In the genomic region with DNA sequence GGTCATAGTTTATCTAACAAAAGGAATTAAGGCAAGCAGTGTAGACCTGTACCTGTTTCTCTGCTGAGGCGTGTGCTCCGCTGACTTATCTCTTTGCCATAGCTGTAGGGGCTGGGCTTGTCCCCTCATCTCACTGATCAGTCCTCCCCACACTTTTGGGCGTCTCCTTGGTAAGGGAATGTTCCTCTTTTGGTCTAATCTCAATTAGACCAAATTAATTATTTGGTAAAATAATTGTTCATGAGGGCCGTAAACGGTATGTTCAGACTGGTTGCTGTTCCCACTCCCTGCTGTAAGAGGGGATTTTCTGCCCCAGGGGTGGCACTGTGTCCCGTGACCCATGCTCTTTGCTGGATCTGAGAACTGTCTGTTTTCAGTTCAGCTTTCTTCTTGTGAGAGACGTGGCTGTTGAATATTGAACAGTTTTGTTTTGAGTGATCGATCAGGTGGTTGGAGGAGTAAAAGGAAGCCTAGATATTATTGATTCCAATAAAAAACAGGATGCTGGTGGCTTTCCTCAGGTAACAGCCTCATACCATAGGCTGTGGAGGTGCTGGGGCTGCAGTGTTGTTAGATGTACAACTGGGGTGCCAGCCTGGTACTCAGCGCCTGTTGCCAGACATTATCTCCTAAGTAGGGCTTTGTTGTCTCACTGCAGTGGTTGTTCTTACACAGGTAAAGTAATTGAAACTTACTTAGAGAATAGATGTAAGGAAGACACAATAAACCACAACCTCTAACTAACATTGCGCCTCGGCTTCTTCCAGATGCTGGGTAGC, we compare ENCODE assay signal across 19 mouse cellular contexts. TPM values are rescaled to one million over a fixed set of nuclear protein-coding genes. Genes with fewer than 3 reads are reported as not detected.
A peak's percentile ranks its signal among the peaks of the same experiment; 100 is the strongest.
DNase-seq lines count a peak whose midpoint lies in the region; ATAC-seq and TF ChIP-seq lines count a peak whose summit lies in the region.
"Had no signal": no experiment of that assay in that cellular context is flagged by ENCODE, and none has a peak within 500 bp of the region (broad histone marks: within the 10 kb centered on the region; RNA-seq: fewer than 3 reads in every experiment).

No protein-coding gene starts in this region.

- DNase-seq in CH12.LX (ENCODE audit: extremely low read depth) = peak; percentile 66
- DNase-seq in MEL (ENCODE audit: low read depth, low spot score) = peak; percentile 85
- no peak for DNase-seq in gastrocnemius, postnatal 25 days
- DNase-seq in frontal cortex, adult 2 months (ENCODE audit: extremely low spot score in 1 of 2, low spot score in 1 of 2) = no peak
- DNase-seq: heart, postnatal 14 days; kidney, adult 9 months; midbrain, embryonic 14.5 days; right cerebral cortex, postnatal 14 days had no signal

- H3K9me3 ChIP-seq in CH12.LX (replicated peaks; ENCODE audit: low read length) (no peaks in the 10 kb centered on the region), MEL (replicated peaks; ENCODE audit: insufficient read depth, low read length) (no peaks in the 10 kb centered on the region)
- H3K9me3 ChIP-seq in intestine, embryonic 16.5 days (ENCODE audit: control insufficient read depth, low read length) = no peaks in the 10 kb centered on the region
- H3K9me3 ChIP-seq: heart, embryonic 10.5 days; hindbrain, embryonic 15.5 days had no signal

- TF ChIP-seq CTCF in CH12.LX (conservative IDR thresholded peaks at IDR 0.05 in 1 of 2, IDR thresholded peaks at IDR 0.05 in 1 of 2; ENCODE audit: low read depth in 2 of 2, low read length in 2 of 2) (no peak; a peak in 1 of 4 replicates), MEL (IDR thresholded peaks at IDR 0.05 in 2 of 3, conservative IDR thresholded peaks at IDR 0.05 in 1 of 3; ENCODE audit: control insufficient read depth in 1 of 3, insufficient read depth in 1 of 3, low read depth in 2 of 3, low read length in 3 of 3, poor library complexity in 1 of 3, severe bottlenecking in 1 of 3) (no peak)

- H3K36me3 ChIP-seq in CH12.LX (replicated peaks in 1 of 2; ENCODE audit: control insufficient read depth in 1 of 2, insufficient read depth in 1 of 2, low read length in 1 of 2) (peaks cover 26 to 62% of the 10 kb centered on the region in 2 experiments), MEL (ENCODE audit: control insufficient read depth in 1 of 2, insufficient read depth in 2 of 2, low read length in 2 of 2) (peaks cover 8 to 25% of the 10 kb centered on the region in 2 experiments)
- peaks cover 12% of the 10 kb centered on the region for H3K36me3 ChIP-seq in intestine, embryonic 16.5 days (ENCODE audit: control insufficient read depth, insufficient read depth, low read length)

- ATAC-seq in intestine, embryonic 16.5 days = peak; percentile 70; the same call in 1 of the 2 replicates
- ATAC-seq in megakaryocyte, adult 5-6 weeks (ENCODE audit: poor library complexity, severe bottlenecking) = peak; percentile 49; the same call in 1 of the 2 replicates
- ATAC-seq in frontal cortex, adult (ENCODE audit: low TSS enrichment) = no peak
- ATAC-seq: forebrain, embryonic 14.5 days; Patski had no signal

- H3K79me2 ChIP-seq in CH12.LX (replicated peaks; ENCODE audit: control insufficient read depth, extremely low read depth, insufficient read depth, poor library complexity, severe bottlenecking) = no peaks in the 10 kb centered on the region
- no peaks in the 10 kb centered on the region for H3K79me2 ChIP-seq in MEL (ENCODE audit: control insufficient read depth, insufficient read depth, low read length, poor library complexity)

- H3K4me1 ChIP-seq in CH12.LX (ENCODE audit: control insufficient read depth in 1 of 2, insufficient read depth in 2 of 2) (peaks cover 18 to 25% of the 10 kb centered on the region in 2 experiments), MEL (ENCODE audit: control insufficient read depth in 1 of 2, insufficient read depth in 2 of 2, low read length in 2 of 2) (peaks cover 15 to 20% of the 10 kb centered on the region in 2 experiments)
- H3K4me1 ChIP-seq in intestine, embryonic 16.5 days (ENCODE audit: control insufficient read depth, insufficient read depth, low read length) = no peaks in the 10 kb centered on the region
- H3K4me1 ChIP-seq: heart, embryonic 10.5 days had no signal

- TF ChIP-seq EP300 in CH12.LX (IDR thresholded peaks at IDR 0.05; ENCODE audit: low read length) (peak; percentile 96), MEL (IDR thresholded peaks at IDR 0.05; ENCODE audit: low read depth in 1 of 2, low read length in 2 of 2) (peak; percentile 83)

- in situ Hi-C loops in CH12.LX (cut with MboI; ENCODE audit: low pct_ligation_motif_present, low pct_unique_long_range_greater_than_20kb, low sequenced_read_pairs) = no loop called here

- TF ChIP-seq RAD21 in CH12.LX (IDR thresholded peaks at IDR 0.05; ENCODE audit: low read depth, low read length) (no peak), MEL (IDR thresholded peaks at IDR 0.05; ENCODE audit: low read depth, low read length) (no peak)

- peak overlapping the region; percentile 52; the same call in 1 of the 2 replicates for H3K27ac ChIP-seq in CH12.LX (ENCODE audit: insufficient read depth, low read depth)
- H3K27ac ChIP-seq in MEL (ENCODE audit: control insufficient read depth, low read depth, low read length) = peak overlapping the region; percentile 92
- no peak overlapping the region for H3K27ac ChIP-seq in intestine, embryonic 16.5 days (ENCODE audit: low read length)
- H3K27ac ChIP-seq: gastrocnemius, adult 2 months; heart, embryonic 10.5 days; hindbrain, embryonic 15.5 days had no signal

- H3K4me3 ChIP-seq in CH12.LX (replicated peaks in 1 of 3; ENCODE audit: low read depth in 2 of 3, low read length in 2 of 3, poor library complexity in 1 of 3) (no peak overlapping the region), MEL (ENCODE audit: control insufficient read depth in 1 of 2, insufficient read depth in 1 of 2, low read depth in 2 of 2, low read length in 2 of 2) (no peak overlapping the region)
- H3K4me3 ChIP-seq in intestine, embryonic 16.5 days (ENCODE audit: low read length) = no peak overlapping the region
- H3K4me3 ChIP-seq: gastrocnemius, adult 2 months; heart, embryonic 10.5 days; hindbrain, embryonic 15.5 days had no signal

- dilution Hi-C loops in CH12.LX (cut with MboI; ENCODE audit: extremely low pct_ligation_motif_present, extremely low pct_unique_long_range_greater_than_20kb, low sequenced_read_pairs) = no loop called here

- H3K9ac ChIP-seq in CH12.LX (ENCODE audit: insufficient read depth, low read depth) (no peak overlapping the region), MEL (ENCODE audit: control insufficient read depth, low read depth, low read length, poor library complexity, severe bottlenecking) (peak overlapping the region; percentile 47)
- H3K9ac ChIP-seq in intestine, embryonic 16.5 days (ENCODE audit: low read depth, low read length) = no peak overlapping the region
- H3K9ac ChIP-seq: hindbrain, embryonic 15.5 days had no signal

- no peaks in the 10 kb centered on the region for H3K27me3 ChIP-seq in CH12.LX (replicated peaks)
- no peaks in the 10 kb centered on the region for H3K27me3 ChIP-seq in MEL (ENCODE audit: control insufficient read depth in 1 of 2, insufficient read depth in 2 of 2, low read length in 2 of 2)
- no peaks in the 10 kb centered on the region for H3K27me3 ChIP-seq in intestine, embryonic 16.5 days (replicated peaks; ENCODE audit: control insufficient read depth, insufficient read depth, low read length)
- H3K27me3 ChIP-seq: hindbrain, embryonic 15.5 days; Patski had no signal

- 91% methylated on average over 11 of the region's 11 CpGs for WGBS in intestine, embryonic 16.5 days

- TF ChIP-seq POLR2A in CH12.LX (IDR thresholded peaks at IDR 0.05; ENCODE audit: low read depth, low read length) (peak; percentile 38; the same call in 1 of the 2 replicates), MEL (IDR thresholded peaks at IDR 0.05; ENCODE audit: control insufficient read depth in 1 of 2, insufficient read depth in 1 of 2, low read depth in 1 of 2, low read length in 2 of 2, poor library complexity in 1 of 2) (no peak)

- peak overlapping the region; percentile 58 for H3K4me2 ChIP-seq in CH12.LX (ENCODE audit: insufficient read depth, low read depth, poor library complexity, severe bottlenecking)
- no peak overlapping the region for H3K4me2 ChIP-seq in intestine, embryonic 16.5 days (ENCODE audit: low read depth, low read length)
- H3K4me2 ChIP-seq: hindbrain, embryonic 15.5 days had no signal

RNA-seq across cellular contexts. Expression of gene Gm17660, which starts 14.4 kb away (rescaled TPM):
- total RNA-seq in CH12.LX (2012; rRNA removed) (not detected in 2 replicates), CH12.LX (2014; rRNA removed) (not detected in 2 replicates), MEL (2012; rRNA removed) (not detected in 2 replicates)
- polyA plus RNA-seq in CH12.LX (2012; ENCODE audit: insufficient read length, low read depth) (not detected in 2 replicates), MEL (2012; ENCODE audit: insufficient read depth in 1 of 2, insufficient read length in 2 of 2, low read depth in 1 of 2, low replicate concordance in 2 of 2, missing spikeins in 1 of 2) (not detected)
- not detected in 2 replicates for polyA plus RNA-seq in intestine, embryonic 16.5 days (2015; fragmentation: Nextera tagmentation; extraction: Ambion mirVana)
- not detected in 2 replicates for total RNA-seq in megakaryocyte, adult 5-6 weeks (2015)
- total RNA-seq in megakaryocyte, adult 5-6 weeks (2017) = not detected in 2 replicates
- total RNA-seq in gastrocnemius, postnatal 25 days (2021) = not detected
- polyA plus RNA-seq in frontal cortex, adult 2 months (2012; rRNA removed) = not detected in 2 replicates
- total RNA-seq: gastrocnemius, adult 2 months; heart, postnatal 14 days; left cerebral cortex, postnatal 14 days; liver, adult 2 months had no signal
- polyA plus RNA-seq: heart, embryonic 10.5 days; hindbrain, embryonic 15.5 days; liver, adult 2 months; midbrain, embryonic 14.5 days; Patski; thymus, postnatal 0 days had no signal

RNA-seq across cellular contexts. Expression of gene Nudt9, which starts 16.9 kb away (rescaled TPM):
- total RNA-seq in CH12.LX (2012; rRNA removed) (58.5 and 63.8 TPM in 2 replicates), CH12.LX (2014; rRNA removed) (63.5 and 65.3 TPM in 2 replicates), MEL (2012; rRNA removed) (83.2 and 102 TPM in 2 replicates)
- polyA plus RNA-seq in CH12.LX (2012; ENCODE audit: insufficient read length, low read depth) (83.8 and 92.8 TPM in 2 replicates), MEL (2012; ENCODE audit: insufficient read depth in 1 of 2, insufficient read length in 2 of 2, low read depth in 1 of 2, low replicate concordance in 2 of 2, missing spikeins in 1 of 2) (100 to 1,000 TPM in 1 of 2 experiments, not detected in 1; 125 TPM)
- polyA plus RNA-seq in intestine, embryonic 16.5 days (2015; fragmentation: Nextera tagmentation; extraction: Ambion mirVana) = 61.0 and 61.8 TPM in 2 replicates
- total RNA-seq in megakaryocyte, adult 5-6 weeks (2015) = 17.9 and 22.9 TPM in 2 replicates
- 31.4 and 34.2 TPM in 2 replicates for total RNA-seq in megakaryocyte, adult 5-6 weeks (2017)
- 10 to 100 TPM; 50.4 to 55.4 TPM for total RNA-seq in gastrocnemius, postnatal 25 days (2021)
- polyA plus RNA-seq in frontal cortex, adult 2 months (2012; rRNA removed) = 79.1 and 81.9 TPM in 2 replicates

RNA-seq across cellular contexts. Expression of gene Hsd17b11, which starts 41.2 kb away (rescaled TPM):
- 7.7 and 9.4 TPM in 2 replicates for total RNA-seq in CH12.LX (2012; rRNA removed)
- 15.3 and 17.3 TPM in 2 replicates for total RNA-seq in CH12.LX (2014; rRNA removed)
- polyA plus RNA-seq in CH12.LX (2012; ENCODE audit: insufficient read length, low read depth) = 23.1 and 25.8 TPM in 2 replicates
- total RNA-seq in MEL (2012; rRNA removed) = 8.7 and 11.2 TPM in 2 replicates
- 10 to 100 TPM in 1 of 2 experiments, not detected in 1; 16.0 TPM for polyA plus RNA-seq in MEL (2012; ENCODE audit: insufficient read depth in 1 of 2, insufficient read length in 2 of 2, low read depth in 1 of 2, low replicate concordance in 2 of 2, missing spikeins in 1 of 2)
- 10.6 and 10.7 TPM in 2 replicates for polyA plus RNA-seq in intestine, embryonic 16.5 days (2015; fragmentation: Nextera tagmentation; extraction: Ambion mirVana)
- 81.4 and 90.7 TPM in 2 replicates for total RNA-seq in megakaryocyte, adult 5-6 weeks (2015)
- total RNA-seq in megakaryocyte, adult 5-6 weeks (2017) = 97.2 and 115 TPM in 2 replicates
- total RNA-seq in gastrocnemius, postnatal 25 days (2021) = 1 to 10 TPM; 7.8 to 8.3 TPM
- polyA plus RNA-seq in frontal cortex, adult 2 months (2012; rRNA removed) = 48.7 and 49.3 TPM in 2 replicates

RNA-seq across cellular contexts. Expression of gene Sparcl1, which starts 50.6 kb away (rescaled TPM):
- total RNA-seq in CH12.LX (2012; rRNA removed) = not detected in 2 replicates
- not detected in 2 replicates for total RNA-seq in CH12.LX (2014; rRNA removed)
- polyA plus RNA-seq in CH12.LX (2012; ENCODE audit: insufficient read length, low read depth) = not detected in 2 replicates
- total RNA-seq in MEL (2012; rRNA removed) = not detected in 2 replicates
- not detected for polyA plus RNA-seq in MEL (2012; ENCODE audit: insufficient read depth in 1 of 2, insufficient read length in 2 of 2, low read depth in 1 of 2, low replicate concordance in 2 of 2, missing spikeins in 1 of 2)
- polyA plus RNA-seq in intestine, embryonic 16.5 days (2015; fragmentation: Nextera tagmentation; extraction: Ambion mirVana) = 191 and 194 TPM in 2 replicates
- not detected in 2 replicates for total RNA-seq in megakaryocyte, adult 5-6 weeks (2015)
- total RNA-seq in megakaryocyte, adult 5-6 weeks (2017) = not detected in 2 replicates
- 100 to 1,000 TPM; 106 to 110 TPM for total RNA-seq in gastrocnemius, postnatal 25 days (2021)
- 1,576 and 1,727 TPM in 2 replicates for polyA plus RNA-seq in frontal cortex, adult 2 months (2012; rRNA removed)
- polyA plus RNA-seq: Patski had no signal

Comparison
In these comparisons a context has a peak if more than half of its experiments do, and no peak if none do; other contexts are left out.
1. DNase-seq: peak in CH12.LX (single experiment) and MEL (single experiment); none in gastrocnemius, postnatal 25 days (single experiment) and frontal cortex, adult 2 months (0 of 2).
2. Of the 35 proteins assayed by ChIP-seq in both MEL and CH12.LX: peak only in MEL: TBP; only in CH12.LX: BHLHE40, CHD2, HCFC1, JUND, MAFK, MAZ and 7 more; in both: EP300, ETS1, RCOR1 and TCF12; in neither: 17.